In the genomic region with DNA sequence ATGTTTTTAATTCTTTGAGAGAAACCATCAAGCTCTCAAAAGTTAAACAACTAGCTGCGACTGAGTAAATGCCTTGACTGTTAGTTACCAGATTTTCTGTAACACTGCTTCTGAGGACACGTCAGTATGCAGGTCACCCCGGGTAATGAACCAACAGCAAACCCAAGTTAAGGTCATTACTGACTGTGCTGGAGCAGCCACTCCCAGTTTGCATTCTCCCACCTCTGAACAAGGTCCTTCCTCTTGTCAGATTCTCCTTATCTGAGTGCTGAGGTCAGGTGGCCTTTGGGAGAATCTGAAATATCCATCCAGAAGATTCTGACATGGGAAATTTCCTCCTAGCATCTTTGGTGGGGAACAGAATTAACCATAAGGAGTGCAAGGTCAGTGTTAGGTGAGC, we compare ENCODE assay signal across 22 mouse cellular contexts.
"Had no signal": no experiment of that assay in that cellular context is flagged by ENCODE, and none has a peak within 500 bp of the region (broad histone marks: within the 10 kb centered on the region; RNA-seq: fewer than 3 reads in every experiment).

No protein-coding gene starts in this region.

- H3K9ac ChIP-seq: heart, embryonic 12.5 days; hindbrain, embryonic 12.5 days; hindbrain, embryonic 14.5 days; limb, embryonic 12.5 days; liver, embryonic 13.5 days; liver, embryonic 15.5 days had no signal

- H3K4me3 ChIP-seq: gastrocnemius, adult 2 months; heart, adult 2 months; heart, embryonic 12.5 days; hindbrain, embryonic 10.5 days; hindbrain, embryonic 12.5 days; layer of hippocampus, adult 2 months; left cerebral cortex, adult 2 months; limb, embryonic 10.5 days; limb, embryonic 12.5 days; liver, embryonic 13.5 days; liver, embryonic 15.5 days had no signal

- H3K27me3 ChIP-seq: heart, embryonic 12.5 days; liver, embryonic 13.5 days; liver, embryonic 15.5 days had no signal

- DNase-seq: gastrocnemius, adult 2 months; gastrocnemius, postnatal 10 days; gastrocnemius, postnatal 25 days; heart, adult 2 months; heart, postnatal 10 days; kidney, adult 18-20 months; kidney, adult 8-10 months; kidney, postnatal 10 days; kidney, postnatal 4 days; liver, embryonic 13.5 days had no signal

- ATAC-seq: hindbrain, embryonic 16.5 days; inflammation-experienced regulatory T-cells, adult 6 months; intestine, embryonic 16.5 days had no signal

- H3K36me3 ChIP-seq: heart, embryonic 12.5 days; hindbrain, embryonic 10.5 days; hindbrain, embryonic 12.5 days; limb, embryonic 10.5 days; limb, embryonic 12.5 days; liver, embryonic 13.5 days; liver, embryonic 15.5 days had no signal

- H3K27ac ChIP-seq: gastrocnemius, adult 2 months; heart, adult 2 months; hindbrain, embryonic 10.5 days; hindbrain, embryonic 12.5 days; hindbrain, embryonic 14.5 days; layer of hippocampus, adult 2 months; left cerebral cortex, adult 2 months; limb, embryonic 10.5 days; limb, embryonic 12.5 days; liver, embryonic 13.5 days; liver, embryonic 15.5 days had no signal

- H3K4me2 ChIP-seq: heart, embryonic 12.5 days; hindbrain, embryonic 12.5 days; hindbrain, embryonic 14.5 days; limb, embryonic 12.5 days; liver, embryonic 13.5 days; liver, embryonic 15.5 days had no signal

- H3K9me3 ChIP-seq: heart, embryonic 12.5 days; hindbrain, embryonic 10.5 days; hindbrain, embryonic 12.5 days; limb, embryonic 10.5 days; limb, embryonic 12.5 days; liver, embryonic 13.5 days; liver, embryonic 15.5 days had no signal
